ENCODE assay signal across 36 mouse cellular contexts in the genomic region with DNA sequence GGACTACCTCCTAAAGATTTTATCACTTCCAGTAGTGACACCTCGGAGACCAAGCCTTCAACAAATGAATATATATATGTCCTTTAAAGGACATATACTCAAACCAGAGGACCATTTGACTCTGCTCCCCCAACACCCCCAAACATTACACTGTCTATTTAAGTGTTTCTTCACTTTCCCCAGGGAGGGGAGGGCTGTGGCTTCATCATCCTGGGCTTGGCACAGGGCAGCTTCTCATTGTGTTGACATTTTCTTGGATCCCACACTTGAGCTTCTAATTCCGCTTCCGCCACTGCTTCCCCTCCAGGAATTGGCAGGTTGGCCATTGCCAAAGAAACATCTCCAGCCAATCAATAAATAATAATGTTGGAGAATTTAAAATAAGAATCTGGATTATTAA. TPM values are rescaled to one million over a fixed set of nuclear protein-coding genes. Genes with fewer than 3 reads are reported as not detected.
A peak's percentile ranks its signal among the peaks of the same experiment; 100 is the strongest.
DNase-seq lines count a peak whose midpoint lies in the region; ATAC-seq and TF ChIP-seq lines count a peak whose summit lies in the region.
"Had no signal": no experiment of that assay in that cellular context is flagged by ENCODE, and none has a peak within 500 bp of the region (broad histone marks: within the 10 kb centered on the region; RNA-seq: fewer than 3 reads in every experiment).

No protein-coding gene starts in this region.

- no peak for ATAC-seq in kidney, embryonic 15.5 days (replicated peaks; ENCODE audit: low FRiP score)
- ATAC-seq in lung, postnatal 0 days = peak; percentile 81
- ATAC-seq: forebrain, embryonic 13.5 days; hindbrain, postnatal 0 days; intestine, embryonic 15.5 days; midbrain, embryonic 15.5 days had no signal

- no peaks in the 10 kb centered on the region for H3K36me3 ChIP-seq in kidney, adult 2 months (ENCODE audit: control insufficient read depth, insufficient read depth, low read length)
- no peaks in the 10 kb centered on the region for H3K36me3 ChIP-seq in kidney, embryonic 15.5 days
- H3K36me3 ChIP-seq in lung, postnatal 0 days (ENCODE audit: insufficient read depth, low read length) = no peaks in the 10 kb centered on the region
- H3K36me3 ChIP-seq: embryonic facial prominence, embryonic 13.5 days; heart, embryonic 15.5 days; hindbrain, embryonic 12.5 days; intestine, embryonic 15.5 days; limb, embryonic 10.5 days; limb, embryonic 15.5 days; liver, embryonic 13.5 days; midbrain, embryonic 15.5 days; neural tube, embryonic 15.5 days had no signal

- peaks cover 3% of the 10 kb centered on the region; the same call in 1 of the 2 replicates for H3K4me1 ChIP-seq in kidney, adult 2 months (ENCODE audit: control insufficient read depth, insufficient read depth, low read length)
- H3K4me1 ChIP-seq in kidney, embryonic 15.5 days = peaks cover 42% of the 10 kb centered on the region
- H3K4me1 ChIP-seq in lung, postnatal 0 days (ENCODE audit: insufficient read depth, low read depth, low read length) = peaks cover 6% of the 10 kb centered on the region; the same call in 1 of the 2 replicates
- H3K4me1 ChIP-seq in cerebellum, adult 2 months (ENCODE audit: control insufficient read depth, insufficient read depth, low read length) = no peaks in the 10 kb centered on the region
- H3K4me1 ChIP-seq: heart, embryonic 15.5 days; liver, embryonic 13.5 days; midbrain, embryonic 15.5 days had no signal

- H3K4me3 ChIP-seq in kidney, adult 2 months (ENCODE audit: insufficient read depth, low read depth, low read length) = no peak overlapping the region
- H3K4me3 ChIP-seq in kidney, embryonic 15.5 days (replicated peaks) = no peak overlapping the region
- no peak overlapping the region for H3K4me3 ChIP-seq in lung, postnatal 0 days (ENCODE audit: low read depth, low read length)
- no peak overlapping the region for H3K4me3 ChIP-seq in cerebellum, adult 2 months (replicated peaks; ENCODE audit: insufficient read depth, low read depth, low read length)
- H3K4me3 ChIP-seq: embryonic facial prominence, embryonic 13.5 days; erythroblast, embryonic 14.5 days; forebrain, embryonic 13.5 days; heart, embryonic 15.5 days; hindbrain, embryonic 12.5 days; intestine, embryonic 15.5 days; limb, embryonic 10.5 days; limb, embryonic 15.5 days; liver, embryonic 13.5 days; midbrain, embryonic 15.5 days; neural tube, embryonic 15.5 days had no signal

- H3K27me3 ChIP-seq in kidney, adult 2 months (replicated peaks; ENCODE audit: control insufficient read depth, insufficient read depth, low read length) = no peaks in the 10 kb centered on the region
- peaks cover 9% of the 10 kb centered on the region; the same call in 1 of the 2 replicates for H3K27me3 ChIP-seq in kidney, embryonic 15.5 days
- no peaks in the 10 kb centered on the region for H3K27me3 ChIP-seq in lung, postnatal 0 days (replicated peaks; ENCODE audit: insufficient read depth, low read length)
- no peaks in the 10 kb centered on the region for H3K27me3 ChIP-seq in cerebellum, adult 2 months (ENCODE audit: control insufficient read depth, insufficient read depth, low read length)
- H3K27me3 ChIP-seq: embryonic facial prominence, embryonic 13.5 days; forebrain, embryonic 13.5 days; heart, embryonic 15.5 days; hindbrain, embryonic 12.5 days; intestine, embryonic 15.5 days; limb, embryonic 15.5 days; liver, embryonic 13.5 days; midbrain, embryonic 15.5 days; neural tube, embryonic 15.5 days had no signal

- H3K4me2 ChIP-seq in kidney, embryonic 15.5 days = no peak overlapping the region
- H3K4me2 ChIP-seq in lung, postnatal 0 days (replicated peaks; ENCODE audit: low read depth, low read length) = no peak overlapping the region
- H3K4me2 ChIP-seq: embryonic facial prominence, embryonic 13.5 days; forebrain, embryonic 13.5 days; heart, embryonic 15.5 days; hindbrain, embryonic 12.5 days; intestine, embryonic 15.5 days; limb, embryonic 15.5 days; liver, embryonic 13.5 days; midbrain, embryonic 15.5 days; neural tube, embryonic 15.5 days had no signal

- TF ChIP-seq EP300 in lung, postnatal 0 days (IDR thresholded peaks at IDR 0.05) = 0 out of 2 replicates have a peak, but pooled peaks have one; percentile 39

- WGBS in kidney, adult 2 months = 69% methylated on average over 3 of the region's 3 CpGs
- 76% methylated on average over 3 of the region's 3 CpGs for WGBS in kidney, embryonic 15.5 days
- 31% methylated on average over 3 of the region's 3 CpGs for WGBS in lung, postnatal 0 days
- WGBS in cerebellum, adult 2 months = 82% methylated on average over 3 of the region's 3 CpGs

- no peak for TF ChIP-seq POLR2A in kidney, adult 2 months (IDR thresholded peaks at IDR 0.05; ENCODE audit: low read depth, low read length)
- no peak for TF ChIP-seq POLR2A in cerebellum, adult 2 months (IDR thresholded peaks at IDR 0.05; ENCODE audit: borderline replicate concordance, insufficient read depth, low read length)

- peak; percentile 33 for DNase-seq in kidney, adult 2 months
- DNase-seq in adipocyte (ENCODE audit: low spot score) = peak; percentile 76
- peak; percentile 84 for DNase-seq in lung, postnatal 0 days (ENCODE audit: low spot score)
- peak; percentile 48 to 70 for DNase-seq in lung, postnatal 4 days
- DNase-seq in right cerebral cortex, adult 18-20 months = no peak
- DNase-seq in cerebellum, adult 2 months = no peak
- DNase-seq: adrenal gland, postnatal 25 days; B cell, adult 2 months; cerebellum, adult 9-10 months; cerebellum, postnatal 36 days; embryo, embryonic 11 days; gastrocnemius, postnatal 14 days; heart, postnatal 36 days; kidney, adult 8-10 months; kidney, postnatal 14 days; layer of hippocampus, adult 9-11 months; liver, embryonic 13.5 days; retina, postnatal 1 day; right cerebral cortex, postnatal 25 days; thymus, postnatal 14 days had no signal

- H3K27ac ChIP-seq in kidney, adult 2 months (ENCODE audit: insufficient read depth, low read depth, low read length) = no peak overlapping the region
- H3K27ac ChIP-seq in kidney, embryonic 15.5 days = no peak overlapping the region
- no peak overlapping the region for H3K27ac ChIP-seq in lung, postnatal 0 days (ENCODE audit: low read length)
- no peak overlapping the region for H3K27ac ChIP-seq in cerebellum, adult 2 months (ENCODE audit: insufficient read depth, low read length)
- H3K27ac ChIP-seq: embryonic facial prominence, embryonic 13.5 days; forebrain, embryonic 13.5 days; heart, embryonic 15.5 days; hindbrain, embryonic 12.5 days; hindbrain, postnatal 0 days; intestine, embryonic 15.5 days; limb, embryonic 10.5 days; limb, embryonic 15.5 days; liver, embryonic 13.5 days; macrophage; midbrain, embryonic 15.5 days; neural tube, embryonic 15.5 days had no signal

- H3K9ac ChIP-seq in kidney, embryonic 15.5 days = no peak overlapping the region
- no peak overlapping the region for H3K9ac ChIP-seq in lung, postnatal 0 days (replicated peaks; ENCODE audit: low read depth)
- H3K9ac ChIP-seq: embryonic facial prominence, embryonic 13.5 days; forebrain, embryonic 13.5 days; heart, embryonic 15.5 days; hindbrain, embryonic 12.5 days; intestine, embryonic 15.5 days; limb, embryonic 15.5 days; liver, embryonic 13.5 days; midbrain, embryonic 15.5 days; neural tube, embryonic 15.5 days had no signal

- TF ChIP-seq CTCF in kidney, adult 2 months (conservative IDR thresholded peaks at IDR 0.05; ENCODE audit: insufficient read depth, insufficient read length, low read depth, low read length) = no peak
- TF ChIP-seq CTCF in lung, postnatal 0 days (IDR thresholded peaks at IDR 0.05) = no peak
- TF ChIP-seq CTCF in cerebellum, adult 2 months (IDR thresholded peaks at IDR 0.05; ENCODE audit: borderline replicate concordance, insufficient read depth, low read depth, low read length) = no peak

- no peaks in the 10 kb centered on the region for H3K9me3 ChIP-seq in kidney, embryonic 15.5 days (replicated peaks)
- no peaks in the 10 kb centered on the region for H3K9me3 ChIP-seq in lung, postnatal 0 days (ENCODE audit: low read length)
- H3K9me3 ChIP-seq: embryonic facial prominence, embryonic 13.5 days; forebrain, embryonic 13.5 days; heart, embryonic 15.5 days; hindbrain, embryonic 12.5 days; intestine, embryonic 15.5 days; limb, embryonic 10.5 days; limb, embryonic 15.5 days; liver, embryonic 13.5 days; midbrain, embryonic 15.5 days; neural tube, embryonic 15.5 days had no signal

RNA-seq across cellular contexts. Expression of gene Gm14214, which starts 39.0 kb away (rescaled TPM):
- not detected in 2 replicates for polyA plus RNA-seq in kidney, adult 2 months (2012; rRNA removed)
- polyA plus RNA-seq in kidney, embryonic 15.5 days (2015; fragmentation: Nextera tagmentation; extraction: Ambion mirVana) = not detected in 2 replicates
- polyA plus RNA-seq in lung, postnatal 0 days (2015; fragmentation: Nextera tagmentation; extraction: Ambion mirVana) = not detected in 2 replicates
- polyA plus RNA-seq in cerebellum, adult 2 months (2012; rRNA removed) = not detected in 2 replicates
- polyA plus RNA-seq: brain, embryonic 14.5 days; embryonic facial prominence, embryonic 13.5 days; erythroblast, embryonic 14.5 days; forebrain, embryonic 13.5 days; heart, embryonic 15.5 days; hindbrain, embryonic 12.5 days; hindbrain, postnatal 0 days; intestine, embryonic 15.5 days; limb, embryonic 10.5 days; limb, embryonic 15.5 days; liver, embryonic 13.5 days; macrophage; midbrain, embryonic 15.5 days; neural tube, embryonic 15.5 days; stomach, embryonic 16.5 days; urinary bladder, adult 2 months had no signal

Comparison
In these comparisons a context has a peak if more than half of its experiments do, and no peak if none do; other contexts are left out.
1. DNase-seq: peak in kidney, adult 2 months (single experiment), adipocyte (single experiment), lung, postnatal 0 days (single experiment) and lung, postnatal 4 days (2 of 2); none in right cerebral cortex, adult 18-20 months (single experiment) and cerebellum, adult 2 months (0 of 2).